Mouse (Mus musculus) cerebellum, postnatal 10 days (tissue): Measurements from ENCODE around the gene Eomes.

Experiments
- DNase-seq, 2 experiments: peaks; one replicate each; pipeline ENCODE4 v3.0.0; 2021; ENCODE audit warnings: mixed read lengths in 2 of 2

Gene Eomes

DNA sequence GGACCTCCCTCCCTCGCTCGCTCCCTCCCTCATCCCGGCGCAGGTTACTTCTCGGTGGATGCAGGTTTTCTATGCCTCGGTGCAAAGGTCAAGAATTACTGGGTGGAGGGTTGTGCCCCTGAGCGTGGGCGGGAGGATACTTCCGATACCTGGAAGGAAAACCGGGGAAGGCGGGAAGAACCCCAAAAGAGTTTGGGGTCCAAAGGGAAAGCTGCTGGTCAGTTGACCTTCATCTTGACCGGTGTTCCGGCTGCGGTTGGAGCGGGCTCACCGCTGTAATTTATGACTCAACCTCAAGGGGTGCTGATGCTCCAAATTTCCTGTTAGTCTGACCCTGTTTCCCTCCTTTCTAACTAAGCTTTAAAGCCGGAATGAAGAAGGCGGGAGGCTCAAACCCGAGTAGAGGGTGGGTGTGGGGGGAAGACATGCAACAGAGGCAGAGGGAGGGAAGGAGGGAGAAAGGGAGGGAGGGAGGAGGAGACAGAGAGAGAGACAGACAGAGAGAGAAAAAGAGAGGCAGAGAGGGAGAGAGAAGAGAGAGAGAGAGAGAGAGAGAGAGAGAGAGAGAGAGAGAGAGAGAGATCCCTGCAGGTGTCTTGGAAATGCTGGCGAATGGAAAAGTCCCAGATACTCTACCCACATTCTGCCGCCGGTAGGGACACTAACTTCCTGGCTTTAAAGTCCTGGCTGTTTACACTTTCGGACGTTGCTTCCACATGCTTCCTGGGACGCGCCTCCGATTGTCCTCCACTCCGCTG is 10.3 kb downstream of the Eomes start:
- peak; percentile 79 for DNase-seq

DNA sequence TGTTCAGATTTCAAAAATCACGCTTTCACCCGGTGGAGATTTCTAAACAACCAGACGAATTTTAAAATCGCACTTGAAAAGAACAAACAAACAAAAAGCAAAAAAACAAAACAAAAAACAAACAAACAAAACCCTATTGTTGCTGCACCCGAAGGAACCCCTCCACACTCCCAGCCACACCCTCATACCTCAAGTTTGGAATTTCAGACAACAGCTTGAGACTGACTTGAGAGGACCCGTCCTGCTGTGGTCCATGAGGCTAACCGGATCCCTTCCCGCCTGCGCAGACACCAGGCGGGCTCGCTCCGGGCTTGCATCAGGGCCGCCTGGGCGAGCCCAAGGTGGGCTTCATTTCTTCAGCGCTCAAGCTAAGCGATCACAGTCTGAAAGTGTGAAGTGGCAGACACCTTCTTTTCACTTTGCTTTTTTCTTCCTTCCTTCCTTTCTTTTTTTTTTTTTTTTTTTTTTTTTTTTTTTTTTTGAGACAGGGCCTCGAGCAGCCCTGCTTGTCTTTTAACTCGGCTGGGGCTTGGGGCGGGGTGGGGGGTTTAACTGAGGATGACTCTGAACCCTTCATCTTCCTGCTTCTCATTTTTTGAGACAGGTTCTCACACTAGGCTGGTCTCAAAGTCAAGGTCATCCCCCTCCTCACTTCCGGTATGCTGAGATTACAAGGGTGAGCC is 11.0 kb downstream of the Eomes start:
- DNase-seq, result peak in 1 of 2 experiments; percentile 21

DNA sequence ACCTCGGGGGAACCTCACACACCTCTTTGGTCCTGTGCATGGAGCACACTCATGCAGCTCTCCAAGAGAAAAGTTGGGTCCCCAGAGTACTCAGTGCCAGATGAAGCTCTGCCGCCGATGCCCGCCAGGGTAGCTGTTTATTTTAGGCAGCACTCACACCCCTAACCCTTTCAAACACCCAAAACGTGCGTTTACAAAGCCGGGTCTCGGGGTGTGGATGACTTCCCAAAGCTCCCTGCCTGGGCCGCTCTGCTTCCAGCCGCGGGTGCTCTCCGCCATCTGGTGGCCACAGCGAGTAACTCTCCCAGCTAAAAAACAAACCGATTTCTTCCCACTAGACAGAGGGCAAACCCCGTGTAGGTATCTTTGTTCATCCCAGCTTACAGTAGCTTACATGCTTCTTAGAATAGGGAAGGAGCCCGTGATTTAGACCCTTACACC is 11.6 kb downstream of the Eomes start:
- DNase-seq, result peak; percentile 89

DNA sequence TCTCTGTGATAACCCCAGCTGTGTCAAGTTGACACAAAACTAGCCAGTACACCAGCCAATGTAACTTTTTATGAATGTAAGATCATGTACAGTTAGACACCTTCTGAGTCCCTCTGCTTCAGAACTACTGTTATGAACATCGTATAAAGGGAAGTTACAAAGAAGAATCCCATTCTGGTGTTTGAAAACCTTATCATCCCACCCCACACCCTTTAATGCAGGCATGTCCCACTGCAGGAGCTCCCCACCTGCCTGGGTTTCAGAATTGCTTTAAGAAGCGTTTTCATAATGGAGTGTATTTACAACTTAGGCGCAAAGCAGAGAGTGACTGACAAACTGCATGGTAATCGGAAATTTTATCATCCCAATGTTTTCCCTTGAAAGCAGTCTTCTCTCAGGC is 13.2 kb downstream of the Eomes start:
- DNase-seq, result no peak

DNA sequence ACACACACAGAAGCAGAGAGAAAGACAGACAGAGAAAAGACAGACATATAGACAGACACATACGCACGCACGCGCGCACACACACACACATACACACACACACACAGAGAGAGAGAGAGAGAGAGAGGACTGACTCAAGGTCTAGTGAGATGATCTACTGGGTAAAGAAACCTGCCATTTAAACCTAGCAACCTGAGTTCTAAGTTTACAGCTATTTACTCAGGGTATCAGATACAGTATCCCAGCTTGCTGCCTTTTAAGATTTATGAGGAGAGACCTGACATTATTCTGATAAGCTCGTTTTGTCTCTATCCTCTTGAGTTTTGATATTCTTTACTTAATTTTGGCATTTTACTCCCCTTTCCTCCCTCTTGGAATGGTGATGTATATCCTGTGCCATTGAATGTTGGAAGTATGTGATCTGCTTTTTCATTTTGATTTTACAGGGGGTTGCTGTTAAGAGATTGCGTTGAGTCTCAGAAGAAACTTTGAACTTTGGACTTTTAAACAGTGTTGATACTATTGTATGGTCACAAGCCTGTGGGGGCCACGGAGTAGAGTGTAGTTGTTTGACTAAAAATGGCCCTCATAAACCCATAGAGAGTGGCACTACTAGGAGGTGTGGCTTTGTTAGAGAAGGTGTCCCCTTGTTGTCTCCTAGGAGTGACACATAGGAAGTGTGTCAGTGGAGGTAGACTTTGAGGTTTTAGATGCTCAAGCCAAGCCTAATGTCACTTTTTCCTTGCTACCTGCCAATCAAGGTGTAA is 15.1 kb downstream of the Eomes start:
- no peak for DNase-seq

DNA sequence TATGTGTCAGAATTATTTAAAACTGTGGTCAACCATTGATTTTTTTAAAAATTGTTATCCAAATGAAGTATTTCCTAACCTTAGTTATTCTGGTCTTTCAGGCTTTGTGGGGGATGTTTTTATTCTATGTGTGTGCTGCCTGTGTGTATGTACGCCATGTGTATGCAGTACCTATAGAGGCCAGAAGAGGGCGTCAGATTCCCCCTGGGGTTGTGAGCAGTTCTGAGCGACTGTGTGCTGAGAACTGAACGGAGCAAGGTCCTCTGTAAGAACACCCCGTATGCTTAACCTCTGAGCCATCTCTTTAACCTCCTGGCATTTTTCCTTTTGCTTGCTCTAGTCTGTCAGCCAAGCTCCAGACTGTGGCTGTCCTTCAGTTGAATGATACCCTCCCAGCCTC is 16.1 kb downstream of the Eomes start:
- DNase-seq, result no peak

DNA sequence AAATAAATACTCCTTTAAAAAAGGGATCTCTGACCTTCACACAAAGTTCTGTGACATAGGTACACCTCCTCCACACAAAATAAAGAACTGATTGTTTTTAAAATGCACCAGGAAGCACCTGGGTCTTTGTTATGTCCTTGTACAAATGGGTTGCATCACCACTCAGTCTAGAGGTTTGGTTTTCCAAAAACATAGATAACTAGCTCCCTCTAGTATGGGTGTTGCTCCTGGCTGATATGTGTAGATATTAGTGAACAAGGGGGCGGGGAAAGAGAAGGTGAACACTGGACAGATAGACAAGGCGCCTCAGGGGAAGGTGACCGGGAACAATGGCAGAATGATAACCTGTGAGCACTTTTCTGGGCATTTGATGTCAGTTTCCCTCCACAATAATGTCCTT is 17.9 kb downstream of the Eomes start:
- no peak for DNase-seq

DNA sequence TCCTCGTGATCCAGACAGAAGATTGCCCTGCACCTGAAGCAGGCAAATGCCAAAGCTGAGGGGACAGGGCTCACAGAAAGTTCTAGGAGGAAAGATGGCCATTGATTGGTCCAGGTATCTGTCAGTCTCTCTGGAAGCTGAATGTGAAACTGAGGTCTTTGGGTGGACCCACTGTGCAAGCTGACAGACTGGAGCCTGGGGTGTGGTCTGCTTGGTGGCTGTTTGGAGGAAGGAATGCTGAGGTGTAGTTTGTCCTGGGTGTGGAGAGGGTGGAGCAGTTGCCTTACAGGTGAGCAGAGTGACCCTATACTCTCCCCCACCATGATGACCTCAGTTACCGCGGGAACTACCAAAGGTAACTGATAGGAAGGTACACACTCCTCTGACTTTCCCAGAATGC is 18.9 kb downstream of the Eomes start:
- DNase-seq, result no peak

DNA sequence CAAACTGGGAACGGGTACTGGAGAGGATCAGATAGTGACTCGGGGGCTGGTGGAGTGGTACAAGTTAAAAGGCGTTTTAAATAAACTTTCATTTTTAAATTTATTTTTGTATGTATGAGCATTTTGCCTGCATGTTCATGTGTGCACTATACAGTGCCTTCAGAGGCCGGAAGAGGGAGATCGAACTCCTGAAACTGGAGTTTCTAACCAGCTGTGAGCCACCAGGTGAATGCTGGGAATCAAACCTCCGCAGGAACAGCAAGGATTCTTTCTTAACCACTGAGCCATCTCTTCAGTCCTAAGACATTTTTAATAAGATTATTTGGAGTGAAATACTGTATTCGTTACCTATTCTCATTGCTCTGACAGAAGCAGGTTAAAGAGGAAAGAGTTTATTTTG is 20.0 kb downstream of the Eomes start:
- no peak for DNase-seq

DNA sequence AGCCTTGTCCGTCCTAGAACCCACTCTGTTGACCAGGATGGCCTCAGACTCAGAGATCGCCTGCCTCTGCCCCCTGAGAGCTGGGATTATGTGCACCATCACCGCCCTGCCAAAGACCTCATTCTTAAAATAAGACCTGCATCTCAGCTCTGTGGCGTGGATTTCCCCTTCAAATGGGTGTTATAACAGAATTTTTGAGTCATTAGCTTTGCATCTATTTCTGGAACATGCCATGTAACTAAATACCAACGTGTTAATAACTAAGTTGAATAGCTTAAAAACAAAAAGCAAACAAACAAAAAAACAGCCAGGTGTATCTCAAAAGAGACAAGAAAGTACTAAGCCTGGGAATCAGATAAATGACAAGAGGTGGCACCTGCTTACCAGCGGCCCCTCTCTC is 23.0 kb downstream of the Eomes start:
- DNase-seq, result no peak

DNA sequence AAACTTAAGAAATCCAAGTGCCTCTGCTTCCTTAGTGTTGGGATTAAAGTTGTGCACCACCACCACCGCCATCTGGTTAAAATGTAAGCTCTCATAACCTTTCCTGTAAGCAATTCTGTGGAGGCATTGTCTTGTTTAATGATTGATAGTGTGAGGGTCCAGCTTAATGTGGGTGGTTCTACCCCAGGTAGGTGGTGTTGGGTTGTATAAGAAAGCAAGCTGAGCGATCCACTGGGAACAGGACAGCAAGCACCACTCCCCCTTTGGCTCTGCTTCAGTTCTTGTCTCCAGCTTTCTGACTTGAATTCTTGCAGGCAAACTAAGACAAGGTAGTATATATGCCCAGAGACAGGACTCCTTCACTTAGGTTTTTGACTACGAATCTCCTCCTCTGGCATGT is 26.6 kb downstream of the Eomes start:
- DNase-seq, result no peak

DNA sequence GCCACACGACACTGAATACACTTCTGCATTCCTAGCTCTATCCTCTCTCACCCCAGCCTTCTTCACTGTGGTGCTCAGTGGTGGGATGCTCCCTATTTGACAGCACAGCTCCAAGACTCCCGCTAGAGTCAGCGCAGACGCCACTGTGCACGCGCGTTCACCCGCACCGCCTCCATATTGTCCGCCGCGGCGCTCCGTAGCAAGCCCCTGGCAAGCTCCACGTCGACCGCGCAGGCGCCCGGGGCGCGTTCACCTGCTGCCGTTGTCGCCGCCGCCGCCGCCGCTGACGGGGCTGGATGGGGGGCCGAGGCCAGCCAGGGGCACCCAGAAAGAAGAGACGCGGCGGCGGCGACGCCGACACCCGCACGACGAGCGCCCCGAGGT is 28.0 kb downstream of the Eomes start, which contains the start of gene Golga4:
Gene Golga4 (plus strand): TSS at position 248 of the 384 bp plus-strand sequence.
- peak; percentile 95 to 96 for DNase-seq

DNA sequence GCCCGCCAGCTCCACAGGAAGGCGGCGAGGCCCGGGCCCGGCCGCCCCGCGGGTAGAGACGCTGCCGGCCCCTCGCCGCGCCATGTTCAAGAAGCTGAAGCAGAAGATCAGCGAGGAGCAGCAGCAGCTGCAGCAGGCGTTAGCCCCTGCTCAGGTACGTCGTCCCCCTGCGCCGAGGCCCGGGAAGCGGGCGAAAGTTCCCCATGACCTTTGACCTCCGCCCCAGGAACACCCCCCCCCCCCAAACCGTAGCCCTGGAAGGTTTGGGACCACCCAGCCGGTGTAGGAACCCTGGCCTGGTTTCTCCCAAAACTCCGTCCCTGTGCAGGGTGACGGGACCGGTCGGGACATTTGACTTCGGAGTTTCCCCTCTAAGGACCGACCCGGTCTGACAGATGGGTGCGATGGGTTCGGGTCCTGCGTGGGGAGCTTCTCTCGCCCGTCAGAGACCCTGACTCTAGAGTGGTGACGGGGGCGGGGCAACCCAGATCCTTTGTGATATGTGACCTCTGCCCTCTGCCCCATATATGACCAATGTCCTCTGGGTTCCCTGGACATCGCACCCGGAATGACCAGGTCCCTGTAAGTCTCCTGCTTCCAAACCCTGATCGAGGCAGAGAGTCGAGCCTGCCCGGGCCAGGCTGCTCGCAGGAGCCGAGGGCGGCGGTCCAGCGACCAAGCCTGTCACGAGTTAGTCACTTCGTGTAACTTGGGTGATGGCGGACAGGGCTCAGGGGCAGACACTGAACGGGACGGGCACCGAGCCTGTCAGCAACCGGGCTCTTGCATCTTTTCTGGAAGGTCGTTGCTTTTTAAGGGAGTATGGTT is 28.6 kb downstream of the Eomes start:
- DNase-seq, result peak; percentile 52 to 58

DNA sequence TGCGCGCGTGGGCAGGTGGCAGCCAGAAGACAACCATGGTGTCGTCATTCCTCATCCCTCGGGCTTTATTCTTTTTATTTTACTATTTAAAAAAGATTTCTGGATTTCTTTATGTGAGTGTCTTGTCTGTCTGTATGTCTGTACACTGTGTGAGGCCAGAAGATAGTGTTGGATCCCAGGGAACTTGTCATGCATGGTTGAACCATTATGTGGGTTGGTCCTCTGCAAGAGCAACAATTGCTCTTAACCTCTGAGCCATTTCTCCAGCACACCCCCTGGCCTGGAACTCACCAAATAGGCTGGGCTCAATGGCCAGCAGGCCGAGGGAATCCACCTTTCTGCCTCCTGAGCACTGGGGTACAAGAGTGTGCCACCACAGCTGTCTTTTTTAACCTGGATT is 29.5 kb downstream of the Eomes start:
- no peak for DNase-seq

DNA sequence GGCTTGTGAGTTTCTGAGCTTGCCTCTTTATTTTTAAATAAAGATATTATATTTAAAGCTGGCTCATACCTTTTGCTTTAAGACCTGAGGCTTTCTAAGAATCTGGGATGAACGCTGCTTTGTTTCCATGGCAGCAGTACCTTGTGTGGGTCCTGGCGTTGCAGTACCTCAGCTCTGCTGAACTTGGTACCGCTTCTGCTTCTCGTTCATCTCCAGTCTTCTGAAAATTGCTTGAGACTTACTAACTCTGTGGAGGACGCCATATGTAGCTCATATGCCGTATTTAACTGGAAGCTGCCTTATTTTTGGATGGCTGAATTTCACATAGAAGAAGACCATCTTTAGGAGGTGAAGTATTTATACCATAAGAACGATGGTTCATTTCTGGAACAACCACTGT is 30.6 kb downstream of the Eomes start:
- DNase-seq, result no peak

DNA sequence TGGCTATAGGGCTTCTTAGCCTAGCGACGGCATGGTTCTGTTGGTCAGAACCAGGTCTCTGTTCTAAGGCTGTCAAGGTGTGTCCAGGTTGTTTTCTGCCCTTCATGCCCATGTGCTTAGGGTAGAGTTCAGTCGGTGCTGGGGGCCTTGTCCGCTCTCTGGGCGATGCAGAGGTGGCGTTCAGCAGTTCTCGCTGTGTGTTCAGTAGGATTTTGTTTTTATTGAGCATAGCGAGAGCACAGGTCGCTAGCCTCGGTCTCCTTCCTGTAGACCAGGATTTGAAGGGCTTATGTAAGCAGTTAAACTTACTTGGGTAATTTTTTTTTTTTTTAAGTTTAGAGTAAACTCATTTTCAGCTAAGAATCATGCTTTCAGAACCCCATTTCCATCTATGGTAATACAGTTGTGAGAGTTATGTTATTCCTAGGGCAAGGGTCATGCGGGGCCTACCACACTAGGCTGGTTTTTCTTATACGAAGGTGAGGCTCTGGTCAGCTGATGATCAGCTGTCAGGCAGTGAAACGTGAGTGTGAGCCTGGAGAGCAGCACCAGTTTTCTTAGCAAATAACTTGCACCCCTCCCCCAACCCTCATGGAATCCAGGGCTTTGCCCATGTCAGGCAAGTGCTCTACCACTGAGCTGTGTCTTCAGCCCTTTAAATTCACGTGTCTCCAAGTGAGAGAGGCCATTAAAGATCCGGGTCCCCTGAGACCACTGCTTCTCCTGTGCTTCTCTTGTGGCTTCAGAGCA is 33.1 kb downstream of the Eomes start:
- DNase-seq, result no peak

DNA sequence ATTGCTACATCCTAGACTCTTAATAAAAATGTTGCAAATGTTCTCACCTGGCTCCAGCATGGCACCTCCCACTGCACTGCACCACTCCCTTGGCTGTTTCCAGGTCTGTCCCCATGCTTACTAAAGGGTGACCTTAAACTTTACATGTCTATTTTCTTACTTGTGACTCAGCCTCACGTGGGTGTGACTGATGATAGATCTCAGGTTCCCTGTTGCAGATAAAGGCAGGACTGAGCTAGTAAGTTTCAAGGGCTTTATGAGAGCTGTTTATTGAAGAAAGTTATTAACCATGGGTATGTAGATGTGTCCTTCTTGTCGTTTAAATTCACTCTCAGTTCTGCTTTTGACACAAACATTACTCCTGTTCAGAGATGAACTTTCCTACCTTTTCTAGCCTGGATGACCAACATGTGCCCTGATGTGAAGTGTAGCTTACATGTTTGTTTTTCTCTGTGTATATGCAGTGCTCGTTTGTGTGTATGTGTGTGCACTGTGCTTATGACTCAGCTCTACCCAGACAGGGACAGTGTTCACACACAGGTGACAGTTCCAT is 34.7 kb downstream of the Eomes start:
- no peak for DNase-seq

DNA sequence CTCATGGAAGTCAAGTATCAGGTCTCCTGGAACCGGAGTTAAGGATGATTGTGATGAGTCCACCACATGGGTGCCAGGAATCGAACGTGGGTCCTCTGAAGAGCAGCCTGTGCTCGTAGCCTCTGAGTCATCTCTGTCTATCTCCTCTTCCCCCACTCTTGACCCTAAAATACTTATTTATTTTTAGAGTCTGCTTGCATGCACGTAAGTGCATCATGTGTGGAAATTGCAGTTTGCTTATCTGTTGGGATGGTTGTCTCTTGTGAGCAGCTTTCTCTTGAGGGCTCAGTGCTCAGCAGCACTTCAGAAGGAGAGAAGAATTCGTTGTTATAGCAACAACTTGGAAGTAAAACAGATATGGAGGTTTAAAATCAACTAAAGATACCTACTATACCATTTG is 37.5 kb downstream of the Eomes start:
- DNase-seq, result no peak

DNA sequence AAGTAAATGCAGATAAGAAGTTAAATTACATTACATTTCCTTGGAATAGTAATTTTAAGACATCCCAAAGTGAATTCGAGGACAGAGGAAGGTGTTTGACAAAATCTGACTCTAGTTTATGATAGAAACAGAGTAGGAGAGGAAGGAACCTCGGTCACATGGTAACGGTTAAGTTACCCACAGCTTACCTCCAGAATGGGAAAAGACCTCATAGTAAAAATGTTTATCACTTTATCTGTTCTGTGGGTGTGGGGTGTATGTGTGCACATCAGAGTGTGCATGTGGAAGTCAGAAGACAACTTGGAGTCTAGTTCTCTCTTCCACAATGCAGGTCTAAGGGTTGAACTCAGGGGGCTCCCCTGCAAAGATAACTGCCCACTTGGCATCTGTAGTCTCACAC is 38.1 kb downstream of the Eomes start:
- DNase-seq, result no peak

DNA sequence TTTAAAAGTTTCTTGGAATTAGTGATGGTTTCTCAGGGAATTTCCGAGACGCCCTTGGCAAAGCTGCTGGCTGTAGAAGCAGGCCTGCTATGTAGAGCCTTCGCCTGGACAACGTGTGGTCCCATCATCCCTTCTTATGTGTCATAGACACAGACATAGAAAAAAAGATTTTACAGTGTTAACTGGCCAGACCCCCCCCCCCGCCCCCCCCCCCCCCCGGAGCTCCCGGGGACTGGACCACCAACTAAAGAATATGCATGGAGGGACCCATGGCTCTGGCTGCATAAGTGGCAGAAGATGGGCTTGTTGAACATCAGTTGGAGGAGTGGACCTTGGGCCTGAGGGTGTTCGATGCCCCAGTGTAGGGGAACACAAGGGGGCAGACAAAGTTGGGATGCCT is 39.6 kb downstream of the Eomes start:
- no peak for DNase-seq

DNA sequence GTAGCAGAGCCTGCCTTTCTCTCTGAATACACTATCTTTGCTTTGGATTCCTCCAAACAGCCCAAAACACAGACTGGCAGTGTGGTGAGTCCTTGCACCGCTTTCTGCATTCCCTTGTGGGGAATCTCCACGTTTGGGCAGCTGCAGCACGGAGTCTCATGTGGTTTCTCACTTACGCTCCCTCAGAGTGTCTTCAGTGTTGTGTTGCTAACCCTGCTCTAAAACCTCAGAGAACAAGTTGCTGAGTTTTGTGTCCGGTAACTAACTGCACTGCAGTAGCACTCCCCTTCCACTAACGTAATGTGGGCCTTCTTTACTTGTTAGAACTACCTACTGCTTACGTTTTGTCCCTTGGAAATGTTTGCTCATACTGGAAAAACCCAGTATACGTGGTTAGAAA is 41.1 kb downstream of the Eomes start:
- no peak for DNase-seq

DNA sequence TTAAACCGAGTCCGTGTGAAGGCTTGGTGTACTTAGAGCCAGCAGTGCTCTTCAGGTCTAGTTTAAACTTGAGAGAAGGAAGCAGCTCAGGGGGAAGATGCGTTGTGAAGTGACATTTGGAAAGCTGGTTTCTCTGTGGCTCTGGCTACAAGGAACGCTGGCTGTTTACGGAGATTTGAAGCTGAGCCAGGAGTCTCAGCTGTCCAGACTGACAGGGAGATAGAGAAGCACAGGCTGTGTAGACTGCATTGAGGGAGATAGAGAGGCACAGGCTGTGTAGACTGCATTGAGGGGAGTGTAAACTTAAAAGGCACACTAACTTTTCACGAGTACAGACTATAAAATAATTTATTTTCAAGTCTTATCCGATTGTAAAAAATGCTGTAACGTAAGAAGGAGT is 42.0 kb downstream of the Eomes start:
- DNase-seq, result peak; percentile 69 to 74
